ENCODE assay signal across 49 mouse cellular contexts in the genomic region with DNA sequence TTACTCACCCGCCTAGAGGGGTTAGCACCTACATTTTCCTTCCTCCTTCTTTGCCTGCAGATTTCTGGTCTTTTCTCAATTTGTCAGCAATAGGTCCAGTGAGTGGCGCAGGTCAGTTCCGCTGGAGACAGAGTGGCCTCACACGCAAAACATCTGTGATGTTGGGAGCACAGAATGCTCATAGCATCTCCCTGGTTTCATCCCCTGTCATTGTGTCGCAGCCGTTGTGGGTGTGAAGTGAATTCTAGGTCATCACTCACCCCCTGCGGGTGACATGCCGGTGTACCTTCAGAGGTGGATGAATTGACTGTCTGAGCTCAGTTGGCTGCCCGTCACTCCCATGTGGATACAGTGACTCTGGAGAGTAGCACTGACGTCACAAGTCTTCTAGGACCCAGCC. TPM values are rescaled to one million over a fixed set of nuclear protein-coding genes. Genes with fewer than 3 reads are reported as not detected.
"Had no signal": no experiment of that assay in that cellular context is flagged by ENCODE, and none has a peak within 500 bp of the region (broad histone marks: within the 10 kb centered on the region; RNA-seq: fewer than 3 reads in every experiment).

No protein-coding gene starts in this region.

- H3K9me3 ChIP-seq: heart, embryonic 10.5 days; heart, embryonic 12.5 days; heart, embryonic 13.5 days; heart, embryonic 15.5 days; hindbrain, embryonic 10.5 days; hindbrain, embryonic 12.5 days; hindbrain, embryonic 13.5 days; hindbrain, embryonic 15.5 days; intestine, embryonic 15.5 days; kidney, embryonic 15.5 days had no signal

- H3K36me3 ChIP-seq: heart, embryonic 10.5 days; heart, embryonic 12.5 days; heart, embryonic 13.5 days; heart, embryonic 15.5 days; hindbrain, embryonic 10.5 days; hindbrain, embryonic 12.5 days; hindbrain, embryonic 13.5 days; hindbrain, embryonic 15.5 days; intestine, embryonic 15.5 days; kidney, embryonic 15.5 days had no signal

- H3K4me1 ChIP-seq: heart, embryonic 10.5 days; heart, embryonic 12.5 days; heart, embryonic 13.5 days; heart, embryonic 15.5 days; hindbrain, embryonic 12.5 days; hindbrain, embryonic 13.5 days; intestine, embryonic 15.5 days had no signal

- H3K4me2 ChIP-seq: heart, embryonic 11.5 days; heart, embryonic 12.5 days; heart, embryonic 13.5 days; heart, embryonic 15.5 days; hindbrain, embryonic 12.5 days; hindbrain, embryonic 13.5 days; hindbrain, embryonic 14.5 days; hindbrain, embryonic 15.5 days; intestine, embryonic 15.5 days; kidney, embryonic 15.5 days had no signal

- H3K9ac ChIP-seq: heart, embryonic 12.5 days; heart, embryonic 13.5 days; heart, embryonic 15.5 days; hindbrain, embryonic 12.5 days; hindbrain, embryonic 13.5 days; hindbrain, embryonic 14.5 days; hindbrain, embryonic 15.5 days; intestine, embryonic 15.5 days; kidney, embryonic 15.5 days had no signal

- H3K27ac ChIP-seq: heart, embryonic 10.5 days; heart, embryonic 13.5 days; heart, embryonic 15.5 days; hindbrain, embryonic 10.5 days; hindbrain, embryonic 12.5 days; hindbrain, embryonic 13.5 days; hindbrain, embryonic 14.5 days; hindbrain, embryonic 15.5 days; hindbrain, postnatal 0 days; intestine, embryonic 15.5 days; kidney, embryonic 15.5 days; kidney, postnatal 0 days; layer of hippocampus, adult 2 months; left cerebral cortex, adult 2 months had no signal

- H3K4me3 ChIP-seq: heart, embryonic 10.5 days; heart, embryonic 12.5 days; heart, embryonic 13.5 days; heart, embryonic 15.5 days; hindbrain, embryonic 10.5 days; hindbrain, embryonic 12.5 days; hindbrain, embryonic 13.5 days; hindbrain, embryonic 15.5 days; intestine, embryonic 15.5 days; kidney, embryonic 15.5 days; layer of hippocampus, adult 2 months; left cerebral cortex, adult 2 months had no signal

- ATAC-seq: hindbrain, embryonic 16.5 days; hindbrain, postnatal 0 days; inflammation-experienced regulatory T-cells, adult 6 months; intestine, embryonic 15.5 days; intestine, embryonic 16.5 days; intestine, postnatal 0 days had no signal

- H3K27me3 ChIP-seq: hindbrain, embryonic 12.5 days; hindbrain, embryonic 13.5 days; hindbrain, embryonic 15.5 days; intestine, embryonic 15.5 days had no signal

- DNase-seq: heart, postnatal 10 days; heart, postnatal 36 days; heart, postnatal 4 days; kidney, adult 11 months; kidney, adult 18-20 months; kidney, adult 2 months; kidney, adult 8-10 months; kidney, adult 9 months; kidney, postnatal 10 days; kidney, postnatal 25 days; kidney, postnatal 36 days; kidney, postnatal 4 days; layer of hippocampus, adult 9-11 months; layer of hippocampus, postnatal 36 days had no signal

RNA-seq across cellular contexts. Expression of gene Fcrl6, which starts 9.0 kb away (rescaled TPM):
- total RNA-seq: heart, postnatal 10 days; heart, postnatal 25 days; heart, postnatal 36 days; heart, postnatal 4 days; hematopoietic stem cell, adult 5-6 weeks; hindbrain, postnatal 0 days; layer of hippocampus, adult 18-20 months; layer of hippocampus, adult 2 months; layer of hippocampus, postnatal 14 days; layer of hippocampus, postnatal 25 days; layer of hippocampus, postnatal 36 days; left cerebral cortex, adult 18-20 months; left cerebral cortex, adult 2 months had no signal
- polyA plus RNA-seq: heart, embryonic 10.5 days; heart, embryonic 11.5 days; heart, embryonic 12.5 days; heart, embryonic 13.5 days; heart, embryonic 14.5 days; heart, embryonic 15.5 days; heart, embryonic 16.5 days; heart, postnatal 0 days; hindbrain, embryonic 10.5 days; hindbrain, embryonic 13.5 days; hindbrain, postnatal 0 days; intestine, embryonic 14.5 days; intestine, embryonic 15.5 days; intestine, embryonic 16.5 days; intestine, postnatal 0 days; kidney, adult 2 months; kidney, embryonic 14.5 days; kidney, embryonic 15.5 days; kidney, embryonic 16.5 days; kidney, postnatal 0 days; large intestine, adult 2 months had no signal

RNA-seq across cellular contexts. Expression of gene Slamf8, which starts 20.9 kb away (rescaled TPM):
- total RNA-seq: heart, postnatal 10 days; heart, postnatal 4 days; hindbrain, postnatal 0 days; layer of hippocampus, adult 18-20 months; layer of hippocampus, adult 2 months; layer of hippocampus, postnatal 10 days; layer of hippocampus, postnatal 14 days; layer of hippocampus, postnatal 25 days; layer of hippocampus, postnatal 36 days; left cerebral cortex, adult 18-20 months; left cerebral cortex, adult 2 months had no signal
- polyA plus RNA-seq: heart, embryonic 10.5 days; heart, embryonic 11.5 days; heart, embryonic 12.5 days; heart, embryonic 13.5 days; heart, embryonic 15.5 days; heart, postnatal 0 days; hindbrain, embryonic 10.5 days; hindbrain, embryonic 11.5 days; hindbrain, embryonic 12.5 days; hindbrain, embryonic 13.5 days; hindbrain, embryonic 14.5 days; hindbrain, embryonic 15.5 days; hindbrain, embryonic 16.5 days; hindbrain, postnatal 0 days had no signal

RNA-seq across cellular contexts. Expression of gene Vsig8, which starts 55.6 kb away (rescaled TPM):
- total RNA-seq: heart, postnatal 25 days; heart, postnatal 36 days; hematopoietic stem cell, adult 5-6 weeks had no signal
- polyA plus RNA-seq: heart, embryonic 10.5 days; heart, embryonic 11.5 days; hindbrain, embryonic 10.5 days; hindbrain, embryonic 11.5 days; inflammation-experienced regulatory T-cells, adult 6 months had no signal
